Mouse (Mus musculus): ENCODE measurements around the gene Rufy2. TPM values are rescaled to one million over a fixed set of nuclear protein-coding genes. Genes with fewer than 3 reads are reported as not detected.

Rufy2 gene
- total and polyA plus RNA-seq, 2 experiments, result 0.78 to 3.8 TPM

DNA sequence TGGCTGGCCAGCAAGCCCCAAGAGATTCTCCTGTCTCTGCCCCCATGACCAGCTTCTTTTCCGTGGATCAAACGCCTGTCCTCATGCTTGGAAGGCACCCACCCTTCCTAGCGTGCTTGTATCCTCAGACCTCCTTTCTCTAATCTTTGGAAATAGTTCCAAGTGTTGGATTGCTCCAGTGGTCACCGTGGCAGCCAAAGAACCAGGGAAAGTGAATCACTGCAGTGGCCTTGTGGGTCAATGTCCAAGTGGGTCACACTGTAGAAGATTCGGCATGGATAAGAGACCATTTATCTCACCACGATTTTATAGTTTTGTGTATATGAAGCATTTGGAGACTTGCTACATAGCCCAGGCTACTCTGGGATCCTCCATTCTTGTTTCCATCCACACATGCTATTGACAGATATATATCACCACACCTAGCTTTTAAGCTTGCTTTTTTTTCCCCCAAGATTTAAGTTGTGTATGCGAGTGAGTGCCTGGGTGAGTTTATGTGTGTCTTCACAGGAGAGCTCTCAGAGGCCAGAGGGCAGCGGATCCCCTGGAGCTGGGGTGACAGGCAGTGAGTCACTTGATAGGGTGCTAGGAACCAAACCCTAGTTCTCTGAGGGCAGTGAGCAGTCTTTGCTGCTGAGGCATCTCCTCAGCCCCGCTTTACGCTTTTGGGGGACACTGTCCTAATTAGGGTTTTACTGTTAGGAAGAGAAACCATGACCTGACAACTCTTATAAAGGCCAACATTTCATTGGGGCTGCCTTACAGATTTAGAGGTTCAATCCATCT lies 47.5 kb downstream of the Rufy2 start:
- Histone ChIP-seq H3K79me2 (ENCODE audit: control insufficient read depth, insufficient read depth, low read length) (peaks cover 5% of the 10 kb centered on the region; the same call in 1 of the 2 replicates), H3K27ac (replicated peaks; ENCODE audit: insufficient read depth, low read depth, low read length) (no peak overlapping the region), H3K27me3 (ENCODE audit: control insufficient read depth, insufficient read depth, low read length) (no peaks in the 10 kb centered on the region), H3K4me3 (ENCODE audit: insufficient read depth, low read depth, low read length) (no peak overlapping the region), H3K4me1 (ENCODE audit: control insufficient read depth, insufficient read depth, low read length) (no peaks in the 10 kb centered on the region), H3K9ac (ENCODE audit: low read depth, low read length) (no peak overlapping the region), H3K36me3 (ENCODE audit: control insufficient read depth, insufficient read depth, low read length) (no peaks in the 10 kb centered on the region)
- WGBS, result 88% methylated on average over 10 of the region's 10 CpGs
- no peak for DNase-seq (ENCODE audit: extremely low read depth, low read depth, low spot score)
- TF ChIP-seq POLR2A (IDR thresholded peaks at IDR 0.05; ENCODE audit: extremely low read depth, insufficient read depth, low read length) (no peak), CTCF (IDR thresholded peaks at IDR 0.05; ENCODE audit: low read depth, low read length) (no peak)

DNA sequence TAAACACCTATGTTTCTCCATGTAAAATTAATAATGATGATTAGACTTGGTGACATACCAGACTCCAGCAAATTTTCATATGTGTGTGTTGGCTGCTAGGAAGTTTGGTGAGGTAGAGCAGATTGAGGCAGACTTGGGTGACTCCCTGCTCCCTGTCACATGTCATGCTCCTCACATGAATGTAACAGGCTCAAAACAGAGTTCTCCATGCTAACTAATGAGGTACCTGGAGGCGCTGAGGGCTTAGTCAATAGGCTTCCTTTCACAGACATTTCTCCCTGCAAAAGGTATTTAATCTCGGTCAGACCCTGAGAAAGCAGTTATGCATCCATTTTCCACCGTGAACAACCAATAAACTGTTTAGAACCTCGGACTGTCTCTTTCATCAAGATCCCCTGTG lies 48.4 kb downstream of the Rufy2 start:
- no peak overlapping the region for H3K9ac ChIP-seq (ENCODE audit: low read depth, low read length)
- no peaks in the 10 kb centered on the region for H3K27me3 ChIP-seq (ENCODE audit: control insufficient read depth, insufficient read depth, low read length)
- no peaks in the 10 kb centered on the region for H3K36me3 ChIP-seq (ENCODE audit: control insufficient read depth, insufficient read depth, low read length)
- no peaks in the 10 kb centered on the region for H3K79me2 ChIP-seq (ENCODE audit: control insufficient read depth, insufficient read depth, low read length)
- 92% methylated on average over 4 of the region's 4 CpGs for WGBS
- no peak overlapping the region for H3K27ac ChIP-seq (replicated peaks; ENCODE audit: insufficient read depth, low read depth, low read length)
- no peak for DNase-seq (ENCODE audit: extremely low read depth, low read depth, low spot score)
- H3K4me3 ChIP-seq (ENCODE audit: insufficient read depth, low read depth, low read length), result no peak overlapping the region
- no peaks in the 10 kb centered on the region for H3K4me1 ChIP-seq (ENCODE audit: control insufficient read depth, insufficient read depth, low read length)
- TF ChIP-seq POLR2A (IDR thresholded peaks at IDR 0.05; ENCODE audit: extremely low read depth, insufficient read depth, low read length), result no peak
- no peak for TF ChIP-seq CTCF (IDR thresholded peaks at IDR 0.05; ENCODE audit: low read depth, low read length)

DNA sequence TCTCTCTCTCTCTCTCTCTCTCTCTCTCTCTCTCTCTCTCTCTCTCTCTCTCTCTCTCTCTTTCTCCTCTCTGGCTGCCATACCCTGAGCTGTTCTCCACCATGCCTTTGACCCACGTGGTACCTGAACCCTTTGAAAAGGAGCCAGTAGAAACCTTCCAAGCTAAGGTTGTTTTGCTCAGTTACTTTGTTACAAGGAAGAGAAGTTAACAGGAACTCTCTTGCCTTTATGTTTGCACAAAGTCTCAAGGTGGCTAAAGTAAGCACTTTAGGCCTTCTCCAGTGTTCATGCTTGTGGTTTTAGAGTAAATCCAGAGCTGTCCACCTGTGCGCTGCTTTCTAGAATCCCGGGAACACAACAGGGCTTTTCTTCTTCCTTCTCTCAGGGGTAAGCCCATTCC lies 52.2 kb downstream of the Rufy2 start:
- no peak for DNase-seq (ENCODE audit: extremely low read depth, low read depth, low spot score)
- no peaks in the 10 kb centered on the region for H3K79me2 ChIP-seq (ENCODE audit: control insufficient read depth, insufficient read depth, low read length)
- H3K4me1 ChIP-seq (ENCODE audit: control insufficient read depth, insufficient read depth, low read length), result no peaks in the 10 kb centered on the region
- H3K9ac ChIP-seq (ENCODE audit: low read depth, low read length), result no peak overlapping the region
- no peak overlapping the region for H3K4me3 ChIP-seq (ENCODE audit: insufficient read depth, low read depth, low read length)
- no peak overlapping the region for H3K27ac ChIP-seq (replicated peaks; ENCODE audit: insufficient read depth, low read depth, low read length)
- no peaks in the 10 kb centered on the region for H3K36me3 ChIP-seq (ENCODE audit: control insufficient read depth, insufficient read depth, low read length)
- H3K27me3 ChIP-seq (ENCODE audit: control insufficient read depth, insufficient read depth, low read length), result no peaks in the 10 kb centered on the region
- WGBS, result 83% methylated on average over 3 of the region's 3 CpGs
- TF ChIP-seq CTCF (IDR thresholded peaks at IDR 0.05; ENCODE audit: low read depth, low read length), result no peak
- no peak for TF ChIP-seq POLR2A (IDR thresholded peaks at IDR 0.05; ENCODE audit: extremely low read depth, insufficient read depth, low read length)

DNA sequence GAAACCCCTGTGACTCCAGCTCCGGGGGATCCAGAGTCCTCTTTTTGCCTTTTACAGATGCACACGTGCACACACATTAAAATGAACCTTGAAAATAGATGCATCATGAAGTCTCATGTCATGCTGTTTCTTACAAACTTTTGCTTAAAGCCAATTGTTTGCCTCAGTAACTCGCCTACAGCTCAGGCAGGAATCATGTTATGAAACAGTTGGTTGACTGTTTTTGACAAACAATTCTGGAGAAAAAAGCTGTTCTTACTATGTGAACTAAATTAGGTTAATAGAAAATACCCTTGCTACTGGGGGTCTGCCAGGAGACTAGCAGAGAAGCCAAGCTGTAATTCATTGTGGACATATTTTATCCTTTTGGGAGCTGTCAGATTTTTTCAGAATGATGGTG lies 52.9 kb downstream of the Rufy2 start:
- 88% methylated on average over 3 of the region's 3 CpGs for WGBS

DNA sequence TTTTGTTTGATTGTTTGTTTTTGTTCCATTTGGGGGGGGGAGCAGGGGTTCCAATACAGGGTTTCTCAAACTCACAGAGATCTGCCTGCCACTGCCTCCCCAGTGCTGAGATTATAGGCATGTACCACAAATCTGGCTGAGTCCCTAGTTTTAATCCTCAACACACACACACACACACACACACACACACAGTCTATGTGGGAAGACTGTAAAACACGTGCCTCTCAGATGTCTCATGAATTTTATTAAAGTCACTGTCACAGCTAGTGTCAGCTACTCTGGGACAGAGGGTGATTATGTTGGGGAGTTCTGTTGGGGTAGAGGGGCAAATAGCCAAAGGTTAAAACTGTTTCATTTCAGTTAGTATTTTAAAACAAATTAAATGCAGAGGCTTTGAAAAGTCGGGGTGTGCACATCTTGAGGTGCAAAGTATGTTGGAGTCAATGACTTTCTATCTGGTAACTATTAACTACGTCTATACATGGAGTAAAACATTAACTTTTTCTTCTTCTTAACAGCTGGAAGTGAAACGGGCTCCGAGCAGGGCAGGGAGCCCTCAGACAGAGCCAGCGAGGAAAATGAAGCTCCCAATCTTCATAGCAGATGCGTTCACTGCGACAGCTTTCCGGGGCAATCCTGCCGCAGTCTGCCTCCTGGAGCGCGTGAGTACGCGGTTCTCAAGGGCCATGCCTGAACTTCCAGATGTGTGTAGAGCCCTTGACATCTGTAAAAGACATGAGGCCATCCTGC lies 58.7 kb downstream of the Rufy2 start:
- peaks cover 10% of the 10 kb centered on the region for H3K4me1 ChIP-seq (ENCODE audit: control insufficient read depth, insufficient read depth, low read length)
- peak overlapping the region; percentile 90 for H3K9ac ChIP-seq (ENCODE audit: low read depth, low read length)
- peak; percentile 91 for DNase-seq (ENCODE audit: extremely low read depth, low read depth, low spot score)
- 27% methylated on average over 14 of the region's 14 CpGs for WGBS
- H3K79me2 ChIP-seq (ENCODE audit: control insufficient read depth, insufficient read depth, low read length), result peaks cover 17% of the 10 kb centered on the region
- peaks cover 3% of the 10 kb centered on the region; the same call in 1 of the 2 replicates for H3K36me3 ChIP-seq (ENCODE audit: control insufficient read depth, insufficient read depth, low read length)
- H3K27me3 ChIP-seq (ENCODE audit: control insufficient read depth, insufficient read depth, low read length), result no peaks in the 10 kb centered on the region
- TF ChIP-seq CTCF (IDR thresholded peaks at IDR 0.05; ENCODE audit: low read depth, low read length), result no peak
- peak; percentile 86 for TF ChIP-seq POLR2A (IDR thresholded peaks at IDR 0.05; ENCODE audit: extremely low read depth, insufficient read depth, low read length)
- H3K27ac ChIP-seq (replicated peaks; ENCODE audit: insufficient read depth, low read depth, low read length), result peak overlapping the region; percentile 94
- peak overlapping the region; percentile 61 for H3K4me3 ChIP-seq (ENCODE audit: insufficient read depth, low read depth, low read length)

More for the DNA sequence above, 52.9 kb downstream of the Rufy2 start:
- Histone ChIP-seq H3K9ac (ENCODE audit: low read depth, low read length) (no peak overlapping the region), H3K4me3 (ENCODE audit: insufficient read depth, low read depth, low read length) (no peak overlapping the region), H3K27me3 (ENCODE audit: control insufficient read depth, insufficient read depth, low read length) (no peaks in the 10 kb centered on the region), H3K27ac (replicated peaks; ENCODE audit: insufficient read depth, low read depth, low read length) (no peak overlapping the region), H3K4me1 (ENCODE audit: control insufficient read depth, insufficient read depth, low read length) (no peaks in the 10 kb centered on the region), H3K36me3 (ENCODE audit: control insufficient read depth, insufficient read depth, low read length) (no peaks in the 10 kb centered on the region), H3K79me2 (ENCODE audit: control insufficient read depth, insufficient read depth, low read length) (no peaks in the 10 kb centered on the region)
- no peak for TF ChIP-seq CTCF (IDR thresholded peaks at IDR 0.05; ENCODE audit: low read depth, low read length)
- no peak for TF ChIP-seq POLR2A (IDR thresholded peaks at IDR 0.05; ENCODE audit: extremely low read depth, insufficient read depth, low read length)
- no peak for DNase-seq (ENCODE audit: extremely low read depth, low read depth, low spot score)
